Mouse (Mus musculus): Measurements from ENCODE around the gene Slc30a3. TPM values are rescaled to one million over a fixed set of nuclear protein-coding genes. Genes with fewer than 3 reads are reported as not detected.

Slc30a3 gene
- polyA plus RNA-seq, 1 experiment from 2014 or later, result 0.26 TPM

Other genes with a start within 250 kb of the Slc30a3 start
- gene Tmem214, start 240.2 kb downstream of the Slc30a3 start, polyA plus RNA-seq (2016; fragmentation: Nextera tagmentation; extraction: Ambion mirVana), result 68.7 and 82.4 TPM in 2 replicates
- gene Agbl5, start 219.5 kb downstream of the Slc30a3 start, polyA plus RNA-seq (2016; fragmentation: Nextera tagmentation; extraction: Ambion mirVana), result 20.4 and 29.9 TPM in 2 replicates
- gene Ost4, start 200.4 kb downstream of the Slc30a3 start, polyA plus RNA-seq (2016; fragmentation: Nextera tagmentation; extraction: Ambion mirVana), result 403 and 414 TPM in 2 replicates
- gene Emilin1, start 194.8 kb downstream of the Slc30a3 start, polyA plus RNA-seq (2016; fragmentation: Nextera tagmentation; extraction: Ambion mirVana), result 202 and 241 TPM in 2 replicates
- 7.1 and 7.8 TPM in 2 replicates for gene Khk, start 186.8 kb downstream of the Slc30a3 start, polyA plus RNA-seq (2016; fragmentation: Nextera tagmentation; extraction: Ambion mirVana)
- 1.0 and 2.5 TPM in 2 replicates for gene Cgref1, start 162.6 kb downstream of the Slc30a3 start, polyA plus RNA-seq (2016; fragmentation: Nextera tagmentation; extraction: Ambion mirVana)
- gene Preb, start 147.9 kb downstream of the Slc30a3 start, polyA plus RNA-seq (2016; fragmentation: Nextera tagmentation; extraction: Ambion mirVana), result 139 and 142 TPM in 2 replicates
- gene Tcf23, start 139.6 kb downstream of the Slc30a3 start, polyA plus RNA-seq (2016; fragmentation: Nextera tagmentation; extraction: Ambion mirVana), result not detected in 2 replicates
- 51.8 and 69.7 TPM in 2 replicates for gene Atraid, start 59.9 kb downstream of the Slc30a3 start, polyA plus RNA-seq (2016; fragmentation: Nextera tagmentation; extraction: Ambion mirVana)
- 10.4 and 10.8 TPM in 2 replicates for gene Slc5a6, start 59.3 kb downstream of the Slc30a3 start, polyA plus RNA-seq (2016; fragmentation: Nextera tagmentation; extraction: Ambion mirVana)
- gene Cad, start 53.5 kb downstream of the Slc30a3 start, polyA plus RNA-seq (2016; fragmentation: Nextera tagmentation; extraction: Ambion mirVana), result 63.1 and 71.3 TPM in 2 replicates
- gene Dnajc5g, start 2.0 kb downstream of the Slc30a3 start, polyA plus RNA-seq (2016; fragmentation: Nextera tagmentation; extraction: Ambion mirVana), result not detected in 2 replicates
- gene Trim54, start 8.5 kb upstream of the Slc30a3 start, polyA plus RNA-seq (2016; fragmentation: Nextera tagmentation; extraction: Ambion mirVana), result 0.23 TPM in 1 of 2 replicates, not detected in the other
- not detected in 2 replicates for gene Ucn, start 30.6 kb upstream of the Slc30a3 start, polyA plus RNA-seq (2016; fragmentation: Nextera tagmentation; extraction: Ambion mirVana)
- 54.2 and 66.0 TPM in 2 replicates for gene Mpv17, start 46.0 kb upstream of the Slc30a3 start, polyA plus RNA-seq (2016; fragmentation: Nextera tagmentation; extraction: Ambion mirVana)
- 1.0 and 1.3 TPM in 2 replicates for gene Gm29609, start 71.7 kb upstream of the Slc30a3 start, polyA plus RNA-seq (2016; fragmentation: Nextera tagmentation; extraction: Ambion mirVana)
- 120 and 136 TPM in 2 replicates for gene Gtf3c2, start 71.9 kb upstream of the Slc30a3 start, polyA plus RNA-seq (2016; fragmentation: Nextera tagmentation; extraction: Ambion mirVana)
- gene Snx17, start 85.0 kb upstream of the Slc30a3 start, polyA plus RNA-seq (2016; fragmentation: Nextera tagmentation; extraction: Ambion mirVana), result 128 and 140 TPM in 2 replicates
- 85.7 and 89.6 TPM in 2 replicates for gene Eif2b4, start 85.2 kb upstream of the Slc30a3 start, polyA plus RNA-seq (2016; fragmentation: Nextera tagmentation; extraction: Ambion mirVana)
- 11.8 and 11.9 TPM in 2 replicates for gene Zfp513, start 94.1 kb upstream of the Slc30a3 start, polyA plus RNA-seq (2016; fragmentation: Nextera tagmentation; extraction: Ambion mirVana)
- 189 and 210 TPM in 2 replicates for gene Ppm1g, start 112.5 kb upstream of the Slc30a3 start, polyA plus RNA-seq (2016; fragmentation: Nextera tagmentation; extraction: Ambion mirVana)
- 118 and 133 TPM in 2 replicates for gene Nrbp1, start 132.6 kb upstream of the Slc30a3 start, polyA plus RNA-seq (2016; fragmentation: Nextera tagmentation; extraction: Ambion mirVana)
- 0.40 and 0.48 TPM in 2 replicates for gene Gm9970, start 133.0 kb upstream of the Slc30a3 start, polyA plus RNA-seq (2016; fragmentation: Nextera tagmentation; extraction: Ambion mirVana)
- 18.3 and 26.7 TPM in 2 replicates for gene Krtcap3, start 143.5 kb upstream of the Slc30a3 start, polyA plus RNA-seq (2016; fragmentation: Nextera tagmentation; extraction: Ambion mirVana)
- gene Ift172, start 182.9 kb upstream of the Slc30a3 start, polyA plus RNA-seq (2016; fragmentation: Nextera tagmentation; extraction: Ambion mirVana), result 34.7 and 48.6 TPM in 2 replicates
- gene Fndc4, start 187.8 kb upstream of the Slc30a3 start, polyA plus RNA-seq (2016; fragmentation: Nextera tagmentation; extraction: Ambion mirVana), result 69.0 and 70.6 TPM in 2 replicates
- gene Gckr, start 189.2 kb upstream of the Slc30a3 start, polyA plus RNA-seq (2016; fragmentation: Nextera tagmentation; extraction: Ambion mirVana), result 0.31 TPM in 1 of 2 replicates, not detected in the other